Mouse (Mus musculus) thymus, postnatal 0 days (tissue): ENCODE measurements around the gene Tff2. TPM values are rescaled to one million over a fixed set of nuclear protein-coding genes. Genes with fewer than 3 reads are reported as not detected.

Experiments
- DNase-seq: peaks from one replicate; pipeline ENCODE4 v3.0.0-alpha.2; 2015; ENCODE audit warnings: low spot score
- polyA plus RNA-seq: library from polyadenylated mRNA; unstranded; fragments of >200 nt; fragmentation: Nextera tagmentation; extraction: Ambion mirVana; gene quantifications from 2 replicates; pipeline ENCODE4 v1.2.1, GENCODE M21; 2015

Gene Tff2
- polyA plus RNA-seq, 1 experiment from 2014 or later: 1.4 TPM

DNA sequence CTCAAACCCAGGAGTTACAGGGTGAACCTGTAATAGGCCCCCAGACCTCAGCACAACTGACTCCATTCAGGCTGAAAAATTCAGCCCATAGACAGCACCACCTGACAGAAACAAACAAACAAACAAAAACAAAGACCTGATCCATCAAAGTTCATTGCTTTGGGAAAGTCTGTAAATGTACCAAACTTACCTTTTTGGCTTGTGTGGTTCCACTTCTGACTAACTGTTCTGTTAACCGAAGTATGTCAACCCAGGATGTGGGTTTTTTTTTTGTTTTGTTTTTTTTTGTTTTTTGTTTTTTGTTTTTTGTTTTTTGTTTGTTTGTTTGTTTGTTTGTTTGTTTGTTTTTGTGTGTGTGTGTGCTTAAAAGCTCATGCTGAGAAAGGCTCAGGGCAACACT is 7.3 kb downstream of the Tff2 start:
- peak; percentile 15 for DNase-seq

GRCm38 (mm10) chr17:31136291-31136690 is 7.8 kb downstream of the Tff2 start:
- peak; percentile 59 for DNase-seq

- no peak for DNase-seq
These were observed 9.2 kb downstream of the Tff2 start for GRCm38 (mm10) chr17:31134913-31135312.

DNA sequence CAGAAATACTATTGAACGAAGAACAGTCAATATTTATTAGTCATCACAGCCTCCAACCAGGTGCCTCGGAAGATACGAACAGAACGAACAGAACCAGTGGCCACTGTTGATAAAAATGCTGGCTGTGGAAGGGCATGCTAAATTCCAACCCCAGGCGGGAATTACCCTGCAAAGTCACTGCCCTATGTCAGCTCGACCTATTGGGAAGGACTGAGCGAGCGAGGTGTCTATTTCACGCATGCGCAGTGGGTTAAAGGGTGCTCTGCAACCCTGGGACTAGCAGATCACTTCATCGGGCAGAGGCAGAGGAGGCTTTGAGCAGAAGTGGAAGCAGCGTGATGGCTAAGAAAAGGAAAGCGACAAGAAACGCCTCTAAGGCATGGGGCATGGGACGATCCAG is 10.3 kb downstream of the Tff2 start:
- no peak for DNase-seq

- no peak for DNase-seq
These were observed 12.7 kb downstream of the Tff2 start for GRCm38 (mm10) chr17:31131269-31131821.

GRCm38 (mm10) chr17:31129452-31129851 is 14.6 kb downstream of the Tff2 start, which contains the start of gene Tff3:
Gene Tff3, minus strand, starts transcription at chr17:31129646.
- DNase-seq: no peak

- DNase-seq: no peak
These were observed 15.3 kb downstream of the Tff2 start for GRCm38 (mm10) chr17:31128708-31129318.

- no peak for DNase-seq
These were observed 18.4 kb downstream of the Tff2 start for GRCm38 (mm10) chr17:31125548-31126266.

DNA sequence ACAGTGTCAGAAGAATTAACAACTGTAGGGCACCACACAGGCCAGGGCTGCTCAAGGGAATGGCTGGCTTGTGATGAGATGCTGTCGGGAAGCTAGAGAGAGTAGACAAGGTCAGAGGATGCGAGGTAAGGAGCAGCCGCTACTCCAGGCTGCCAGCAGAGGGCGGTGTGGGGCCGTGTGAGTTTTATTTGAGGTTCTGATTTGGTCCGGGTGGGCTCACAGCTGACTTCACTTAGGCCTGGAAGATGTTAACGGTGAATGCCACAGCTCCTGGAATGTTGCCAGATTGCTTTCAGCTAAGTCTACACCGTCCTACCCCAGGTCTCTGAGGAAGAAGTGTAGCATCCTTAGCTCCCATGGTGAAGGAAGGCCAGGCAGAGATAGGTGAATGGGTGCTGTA is 22.1 kb downstream of the Tff2 start:
- DNase-seq: peak; percentile 75

- peak; percentile 86 for DNase-seq
These were observed 24.7 kb downstream of the Tff2 start for GRCm38 (mm10) chr17:31119429-31119828.

DNA sequence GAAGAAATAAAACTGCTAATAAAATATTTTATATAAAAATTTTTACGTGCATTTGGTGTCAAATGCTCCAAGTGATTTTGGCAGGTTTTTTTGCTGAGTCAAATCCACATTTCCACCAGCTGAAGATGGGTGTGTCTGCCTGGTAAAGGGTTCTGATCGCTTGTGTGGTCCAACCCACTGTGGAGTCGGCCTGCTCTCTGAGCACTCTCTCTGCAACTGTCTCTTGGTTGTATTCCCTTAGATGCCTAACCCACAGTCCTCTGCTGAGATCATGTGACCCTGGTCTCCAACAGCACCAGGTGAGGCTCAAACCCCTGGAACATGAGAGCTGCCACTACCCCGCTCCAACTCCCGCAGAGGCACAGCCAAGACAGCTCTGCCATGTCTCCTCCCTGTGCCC is 26.1 kb downstream of the Tff2 start:
- no peak for DNase-seq

GRCm38 (mm10) chr17:31116063-31116462 is 28.0 kb downstream of the Tff2 start:
- DNase-seq: no peak

GRCm38 (mm10) chr17:31113191-31113856 is 30.8 kb downstream of the Tff2 start:
- DNase-seq: no peak

GRCm38 (mm10) chr17:31108388-31108787 is 35.7 kb downstream of the Tff2 start:
- DNase-seq: no peak

DNA sequence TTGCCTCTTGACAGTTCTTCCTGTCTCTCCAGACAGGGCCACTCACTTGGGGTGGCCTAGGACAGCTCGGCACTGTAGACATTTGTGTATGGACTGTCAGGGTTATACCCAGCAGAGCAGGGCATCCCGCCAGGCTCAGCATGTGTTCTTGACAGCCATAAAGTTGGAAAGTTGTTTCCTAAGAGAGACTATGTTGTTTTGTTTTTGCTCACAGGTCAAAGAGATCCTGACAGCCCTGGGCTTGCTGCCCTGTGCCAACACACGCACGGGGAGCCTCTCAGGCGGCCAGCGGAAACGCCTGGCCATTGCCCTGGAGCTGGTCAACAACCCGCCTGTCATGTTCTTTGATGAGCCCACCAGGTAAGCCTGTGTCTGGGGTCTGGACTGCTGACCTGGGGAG is 40.3 kb downstream of the Tff2 start:
- no peak for DNase-seq

GRCm38 (mm10) chr17:31103007-31103570 is 41.0 kb downstream of the Tff2 start:
- no peak for DNase-seq

DNA sequence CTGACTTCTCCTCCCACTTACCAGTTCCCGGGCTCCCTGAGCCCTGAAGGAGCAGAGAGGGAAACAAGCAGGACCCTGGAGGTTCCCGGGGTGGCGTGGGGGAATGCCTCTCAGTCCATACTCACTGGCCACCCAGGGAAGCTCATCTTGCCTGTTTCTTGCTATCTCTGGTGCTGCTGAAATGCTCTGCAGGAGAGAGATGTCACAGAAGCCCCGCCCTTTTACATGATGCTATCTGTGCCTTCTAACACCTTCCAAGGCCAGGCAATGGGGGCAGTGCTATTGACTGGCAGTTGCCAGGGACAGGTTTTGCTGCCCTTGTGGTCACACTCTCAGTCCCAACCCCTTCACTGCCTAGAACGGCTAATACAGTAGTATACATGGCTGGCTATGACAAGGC is 45.3 kb downstream of the Tff2 start:
- no peak for DNase-seq

DNA sequence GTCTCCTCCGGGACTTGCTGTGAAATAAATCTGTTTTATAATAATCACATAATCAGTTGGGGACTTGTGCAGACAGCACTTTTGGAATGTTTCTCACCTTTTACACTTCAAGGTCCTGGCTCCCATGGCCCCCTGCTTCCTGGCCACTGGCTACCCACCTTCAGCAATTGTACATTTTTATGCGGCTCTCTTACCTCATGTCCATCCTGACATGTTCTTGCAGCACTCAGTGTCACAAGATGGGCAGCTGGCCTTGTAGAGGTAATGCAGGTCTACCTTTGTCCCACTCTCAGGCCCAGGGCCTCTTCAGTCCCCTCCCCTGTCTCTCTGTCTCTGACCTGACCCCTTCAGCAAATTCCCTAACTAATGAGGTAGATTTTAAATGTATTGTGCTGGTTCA is 47.2 kb downstream of the Tff2 start:
- DNase-seq: no peak

DNA sequence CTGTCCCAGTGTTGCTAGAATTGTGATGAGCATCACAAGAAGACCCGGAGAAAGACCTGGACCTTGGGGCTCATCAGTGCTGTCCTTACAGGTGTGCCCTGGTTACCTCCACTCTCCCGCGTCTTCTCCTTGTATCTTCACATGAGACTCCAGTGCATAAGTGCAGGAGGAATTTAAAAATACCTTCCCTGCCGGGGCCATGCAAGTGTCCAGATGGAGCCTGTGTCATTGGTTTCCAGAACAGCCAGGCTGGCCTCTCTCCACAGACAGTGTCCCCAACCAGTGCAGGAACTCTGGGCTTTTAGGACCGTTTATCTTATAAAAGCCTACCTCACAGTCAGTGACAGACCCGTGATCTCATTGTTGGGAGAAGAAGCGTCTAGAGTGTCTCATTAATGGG is 48.5 kb downstream of the Tff2 start:
- DNase-seq: no peak

DNA sequence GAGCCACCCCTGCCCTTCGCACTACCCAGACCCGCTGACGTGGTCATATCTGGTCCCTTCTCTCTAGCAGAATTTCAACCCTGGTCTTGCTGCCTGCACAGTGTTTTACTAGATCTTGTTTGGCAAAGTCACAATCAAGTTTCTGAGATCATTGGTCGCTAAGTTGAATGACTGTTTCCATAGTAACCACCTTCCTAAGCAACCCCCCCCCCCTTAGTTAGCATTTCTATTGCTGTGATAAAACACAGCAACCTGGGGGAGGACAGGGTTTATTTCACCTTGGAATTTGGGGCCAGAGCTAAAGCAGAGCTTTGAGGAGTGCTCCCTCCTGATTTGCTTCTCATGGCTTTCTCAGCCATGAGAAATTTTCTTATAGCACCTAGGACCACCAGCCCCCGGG is 49.3 kb downstream of the Tff2 start:
- no peak for DNase-seq
